Mouse (Mus musculus) ES-E14 (cell line): ENCODE measurements around the gene Hal.

Source experiments
- CHD2 ChIP-seq: IDR thresholded peaks from 2 replicates; pipeline ENCODE4 v1.6.1; 2014; ENCODE audit warnings: mild to moderate bottlenecking, low read depth, low read length, inconsistent platforms
- HCFC1 ChIP-seq: IDR thresholded peaks from 2 replicates; pipeline ENCODE4 v1.6.1; 2012; ENCODE audit warnings: low read length, inconsistent platforms, borderline replicate concordance; ENCODE audit not compliant: insufficient read depth
- ZC3H11A ChIP-seq: IDR thresholded peaks from 2 replicates; pipeline ENCODE4 v1.6.1; 2012; ENCODE audit warnings: low read depth, mild to moderate bottlenecking, inconsistent platforms, low read length, borderline replicate concordance

DNA sequence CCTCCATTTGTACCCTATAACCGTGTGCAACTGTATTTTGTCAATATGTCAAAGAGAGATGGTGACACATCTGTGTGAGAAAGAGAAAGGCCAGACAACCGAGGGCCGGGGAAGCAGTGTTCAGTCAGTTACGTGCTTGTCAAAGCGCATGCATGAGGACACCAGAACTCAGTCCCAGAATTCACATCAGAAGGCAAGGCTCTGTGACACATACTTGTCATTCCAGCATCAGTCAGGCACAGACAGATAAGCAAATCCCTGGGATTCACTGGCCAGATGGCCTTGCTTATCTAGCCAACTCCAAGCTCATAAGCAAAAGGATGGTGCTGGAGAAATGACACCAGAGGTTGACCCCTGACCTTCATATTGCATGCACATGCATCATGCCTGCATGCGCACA, 47.1 kb upstream of the Hal start:
- TF ChIP-seq HCFC1 (no peak), ZC3H11A (no peak), CHD2 (no peak)
